Mouse (Mus musculus) limb, embryonic 12.5 days (tissue): ENCODE results near the gene Sptb. TPM values are rescaled to one million over a fixed set of nuclear protein-coding genes. Genes with fewer than 3 reads are reported as not detected.

ENCODE experiments used
- microRNA-seq: library from miRNA; unstranded; fragments of <30 nt; microRNA quantifications from one replicate; pipeline ENCODE4, GENCODE M21; 2017
- polyA plus RNA-seq: library from polyadenylated mRNA; unstranded; fragments of >200 nt; fragmentation: Nextera tagmentation; extraction: Ambion mirVana; gene quantifications from 2 replicates; pipeline ENCODE4 v1.2.1, GENCODE M21; 2016

Gene Sptb
- polyA plus RNA-seq, 1 experiment from 2014 or later: 1.3 TPM

Small RNA genes lying within 50 kb of the gene (microRNA-seq; reads per million reads assigned to microRNA genes)
- not detected for gene Mir5135

Other genes starting within 250 kb of the Sptb start
- gene Plekhg3, start 179.7 kb downstream of the Sptb start, polyA plus RNA-seq: 6.2 and 7.4 TPM in 2 replicates
- 85.5 and 87.2 TPM in 2 replicates for gene Churc1, start 55.0 kb upstream of the Sptb start, polyA plus RNA-seq
- gene Fntb, start 55.0 kb upstream of the Sptb start, polyA plus RNA-seq: 41.7 and 45.4 TPM in 2 replicates
- 0.65 and 1.2 TPM in 2 replicates for gene Gpx2, start 85.0 kb upstream of the Sptb start, polyA plus RNA-seq
- gene Rab15, start 112.4 kb upstream of the Sptb start, polyA plus RNA-seq: 17.6 and 18.6 TPM in 2 replicates